Mouse (Mus musculus) testis, adult 2 months (tissue): ENCODE measurements around the gene Gpr176. TPM values are rescaled to one million over a fixed set of nuclear protein-coding genes. Genes with fewer than 3 reads are reported as not detected.

Experiments used
- H3K27ac ChIP-seq: fragments of 200-500 bp; 2 replicates; pipeline ENCODE4 v1.5.1; 2012; ENCODE audit warnings: low read depth, low read length; ENCODE audit not compliant: control insufficient read depth, insufficient read depth
- H3K27me3 ChIP-seq: fragments of 200-500 bp; 2 replicates; pipeline ENCODE4 v1.6.1; 2012; ENCODE audit warnings: mild to moderate bottlenecking, low read length, moderate library complexity; ENCODE audit not compliant: control insufficient read depth, insufficient read depth
- H3K36me3 ChIP-seq: fragments of 200-500 bp; 2 replicates; pipeline ENCODE4 v1.6.1; 2012; ENCODE audit warnings: mild to moderate bottlenecking, low read length; ENCODE audit not compliant: control insufficient read depth, insufficient read depth
- H3K4me1 ChIP-seq: fragments of 200-500 bp; 2 replicates; pipeline ENCODE4 v1.6.1; 2012; ENCODE audit warnings: low read length; ENCODE audit not compliant: control insufficient read depth, insufficient read depth
- H3K4me3 ChIP-seq: fragments of 200-500 bp; 2 replicates; pipeline ENCODE4 v1.5.1; 2012; ENCODE audit warnings: low read depth, mild to moderate bottlenecking, low read length, moderate library complexity, mixed read lengths; ENCODE audit not compliant: control insufficient read depth
- CTCF ChIP-seq: fragments of 200-500 bp; IDR thresholded peaks from 2 replicates; pipeline ENCODE4 v1.5.1; 2012; ENCODE audit warnings: low read depth, mild to moderate bottlenecking, inconsistent platforms, low read length, moderate library complexity; ENCODE audit not compliant: control insufficient read depth, insufficient read depth, insufficient replicate concordance
- POLR2A ChIP-seq: fragments of 200-500 bp; IDR thresholded peaks from 2 replicates; pipeline ENCODE4 v1.6.1; 2012; ENCODE audit warnings: low read depth, mild to moderate bottlenecking, inconsistent platforms, low read length, moderate library complexity; ENCODE audit not compliant: control insufficient read depth
- polyA plus RNA-seq: library from polyadenylated mRNA; depleted of rRNA; stranded (reverse); fragments of >200 nt; gene quantifications from 2 replicates; pipeline ENCODE4 v1.2.3, GENCODE M21; 2012

The Gpr176 gene
- polyA plus RNA-seq, 1 experiment, result 0.32 TPM

DNA sequence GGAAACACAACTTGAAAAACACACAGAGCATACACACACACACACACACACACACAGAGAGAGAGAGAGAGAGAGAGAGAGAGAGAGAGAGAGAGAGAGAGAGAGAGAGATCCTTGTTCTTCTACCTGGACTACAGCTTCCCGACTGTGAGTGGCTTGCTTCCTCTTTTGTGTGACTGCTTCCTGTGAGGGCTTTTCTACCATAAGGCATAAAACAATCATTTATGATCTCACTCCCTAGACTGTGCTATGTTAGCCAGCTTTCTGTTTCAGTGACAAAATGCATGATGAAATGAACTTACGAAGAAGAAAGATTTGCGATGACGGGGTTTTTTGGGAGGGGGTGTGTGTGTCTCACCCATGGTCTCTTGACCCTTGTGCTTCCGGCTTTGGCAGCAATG lies 113.5 kb downstream of the Gpr176 start:
- Histone ChIP-seq H3K27ac (no peak overlapping the region), H3K27me3 (no peaks in the 10 kb centered on the region), H3K4me1 (0 out of 2 replicates have a peak, but pooled peaks cover 4% of the 10 kb centered on the region), H3K4me3 (no peak overlapping the region), H3K36me3 (no peaks in the 10 kb centered on the region; the same call in 1 of the 2 replicates)
- TF ChIP-seq POLR2A (no peak), CTCF (no peak)

DNA sequence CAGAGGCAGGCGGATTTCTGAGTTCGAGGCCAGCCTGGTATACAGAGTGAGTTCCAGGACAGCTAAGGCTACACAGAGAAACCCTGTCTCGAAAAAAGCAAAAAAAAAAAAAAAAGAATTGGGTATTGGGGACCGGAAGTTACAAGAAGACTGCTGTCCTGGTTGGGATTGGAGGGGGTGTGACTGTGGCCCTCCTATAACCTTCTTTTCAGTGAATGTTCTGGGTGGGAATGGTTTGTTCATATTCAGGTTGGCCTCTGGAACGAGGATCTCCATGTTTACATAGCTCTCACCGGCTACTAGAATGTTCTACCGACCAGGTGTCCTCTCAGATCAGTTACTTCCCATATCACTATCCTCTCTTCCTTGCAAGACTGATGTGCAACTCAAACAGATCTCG lies 116.1 kb downstream of the Gpr176 start:
- Histone ChIP-seq H3K27ac (no peak overlapping the region), H3K27me3 (no peaks in the 10 kb centered on the region), H3K4me1 (peaks cover 2% of the 10 kb centered on the region; the same call in 1 of the 2 replicates), H3K4me3 (peak overlapping the region; percentile 95), H3K36me3 (no peaks in the 10 kb centered on the region; the same call in 1 of the 2 replicates)
- no peak for TF ChIP-seq CTCF
- TF ChIP-seq POLR2A, result no peak

DNA sequence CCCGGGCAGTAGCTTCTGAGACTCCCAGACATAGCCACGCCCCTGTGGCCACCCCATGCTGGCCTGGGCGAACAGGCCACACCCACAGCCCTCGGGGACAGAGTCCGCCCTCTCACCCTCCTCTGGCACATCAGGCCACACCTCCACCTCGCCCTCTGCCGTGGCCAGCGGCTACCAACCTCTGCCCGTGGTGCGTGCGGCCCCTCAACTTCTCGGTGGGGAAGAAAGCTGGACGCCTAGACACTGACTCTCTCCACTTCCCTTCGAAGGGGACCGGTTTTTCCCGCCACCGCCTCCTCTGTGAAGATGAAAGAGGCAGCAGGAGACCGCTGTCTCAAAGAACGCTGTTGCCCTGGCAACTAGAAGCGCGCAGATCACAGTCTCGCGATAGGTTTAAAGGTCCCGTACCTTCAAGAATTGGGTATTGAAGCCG lies 116.6 kb downstream of the Gpr176 start, which contains the start of gene Fsip1:
Gene Fsip1 (minus strand): TSS at position 346 of the 433 bp plus-strand sequence.
- peak within 1 kb of the TSS; percentile 81; the same call in 1 of the 2 replicates for H3K27ac ChIP-seq
- TF ChIP-seq CTCF (no peak), POLR2A (no peak)
- H3K4me1 ChIP-seq, result peaks cover 2% of the 10 kb centered on the region; the same call in 1 of the 2 replicates
- no peaks in the 10 kb centered on the region for H3K27me3 ChIP-seq
- no peaks in the 10 kb centered on the region; the same call in 1 of the 2 replicates for H3K36me3 ChIP-seq
- peak within 1 kb of the TSS; percentile 95 for H3K4me3 ChIP-seq

DNA sequence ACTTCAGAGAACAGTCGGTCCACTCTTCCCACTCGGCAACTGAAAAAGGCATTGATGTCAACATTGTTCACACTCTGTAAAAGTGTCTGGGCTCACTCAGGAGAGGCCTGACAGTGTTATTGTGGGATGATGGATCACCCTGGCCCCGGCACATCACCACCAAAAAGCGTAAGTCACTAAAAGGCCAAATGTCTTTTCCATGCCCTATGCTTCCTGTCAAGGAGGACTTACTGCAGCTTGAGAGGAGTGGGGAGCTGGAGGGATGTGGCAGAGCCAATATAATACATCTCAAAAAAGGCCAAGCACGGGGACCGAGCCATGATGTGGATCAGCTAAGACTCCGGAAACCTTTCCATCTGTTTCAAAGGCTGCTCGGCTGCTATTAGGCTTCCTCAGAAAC lies 118.7 kb downstream of the Gpr176 start:
- H3K36me3 ChIP-seq, result no peaks in the 10 kb centered on the region; the same call in 1 of the 2 replicates
- H3K4me3 ChIP-seq, result peak overlapping the region; percentile 16
- no peaks in the 10 kb centered on the region for H3K27me3 ChIP-seq
- H3K27ac ChIP-seq, result no peak overlapping the region
- peaks cover 2% of the 10 kb centered on the region; the same call in 1 of the 2 replicates for H3K4me1 ChIP-seq
- no peak for TF ChIP-seq POLR2A
- no peak for TF ChIP-seq CTCF

DNA sequence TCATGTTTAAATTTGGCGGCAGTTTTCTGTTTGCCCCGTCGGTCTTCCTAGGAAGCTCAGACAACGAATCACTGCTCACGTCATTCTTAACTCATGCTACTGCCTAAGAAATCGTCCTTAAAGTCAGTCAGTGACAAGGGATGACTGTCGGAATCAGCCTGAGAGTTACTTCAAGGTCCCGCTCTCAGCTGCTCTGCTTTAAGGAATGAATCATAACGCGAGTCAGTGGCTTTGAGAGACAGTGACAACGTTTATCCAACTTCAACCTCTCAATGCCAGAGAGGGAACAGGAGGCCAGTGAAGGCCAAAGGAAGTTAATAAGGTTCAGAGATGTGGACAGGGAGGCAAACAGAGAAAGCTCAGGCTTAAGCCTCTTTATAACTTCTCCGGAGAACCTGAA lies 124.3 kb downstream of the Gpr176 start:
- Histone ChIP-seq H3K4me1 (peaks cover 2% of the 10 kb centered on the region; the same call in 1 of the 2 replicates), H3K27ac (no peak overlapping the region), H3K36me3 (no peaks in the 10 kb centered on the region; the same call in 1 of the 2 replicates), H3K27me3 (no peaks in the 10 kb centered on the region), H3K4me3 (no peak overlapping the region)
- TF ChIP-seq CTCF, result no peak
- TF ChIP-seq POLR2A, result no peak

DNA sequence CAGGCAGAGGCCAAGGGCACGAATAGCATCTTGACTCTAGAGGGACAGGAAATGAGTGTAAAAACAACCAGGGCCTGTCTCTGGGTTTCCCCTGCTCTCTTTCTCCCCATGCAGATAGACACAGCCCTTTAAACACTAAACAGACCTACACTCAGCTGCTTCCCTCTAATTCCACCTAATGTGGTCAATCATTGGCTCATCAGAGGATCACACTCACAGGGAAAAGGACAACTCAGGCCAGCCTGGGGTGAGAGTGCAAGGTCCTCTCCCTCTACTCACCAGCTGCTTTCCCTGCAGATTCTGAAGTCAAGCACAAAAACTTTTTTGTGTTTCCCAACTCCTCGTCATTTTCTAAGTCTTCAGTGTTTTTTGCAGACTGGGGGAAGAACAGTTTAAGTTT lies 125.2 kb downstream of the Gpr176 start:
- Histone ChIP-seq H3K27ac (no peak overlapping the region), H3K36me3 (no peaks in the 10 kb centered on the region; the same call in 1 of the 2 replicates), H3K27me3 (no peaks in the 10 kb centered on the region), H3K4me3 (no peak overlapping the region), H3K4me1 (peaks cover 2% of the 10 kb centered on the region; the same call in 1 of the 2 replicates)
- TF ChIP-seq CTCF (no peak), POLR2A (no peak)

DNA sequence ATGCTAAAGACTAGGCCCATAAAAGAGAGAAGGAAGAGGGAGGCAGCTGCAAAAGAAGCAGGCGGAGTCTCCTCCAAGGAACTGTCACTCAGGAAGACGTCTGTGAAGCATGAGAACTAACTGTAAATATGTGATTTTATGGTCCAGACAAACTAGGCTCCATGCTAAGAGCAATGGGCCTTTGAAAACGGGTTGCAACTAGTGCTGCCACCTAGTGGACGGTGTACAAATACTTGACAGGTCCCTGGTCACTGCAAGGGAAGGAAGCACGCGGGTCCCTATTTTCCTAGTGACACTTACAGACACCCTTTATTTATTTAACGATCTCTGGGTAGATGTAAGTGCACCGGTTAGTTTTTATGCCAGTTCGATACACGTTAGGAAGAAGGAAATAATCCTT lies 127.3 kb downstream of the Gpr176 start:
- Histone ChIP-seq H3K4me3 (no peak overlapping the region), H3K4me1 (peaks cover 2% of the 10 kb centered on the region; the same call in 1 of the 2 replicates), H3K36me3 (no peaks in the 10 kb centered on the region), H3K27me3 (no peaks in the 10 kb centered on the region), H3K27ac (no peak overlapping the region)
- TF ChIP-seq CTCF, result peak; percentile 62; the same call in 1 of the 2 replicates
- TF ChIP-seq POLR2A, result no peak

DNA sequence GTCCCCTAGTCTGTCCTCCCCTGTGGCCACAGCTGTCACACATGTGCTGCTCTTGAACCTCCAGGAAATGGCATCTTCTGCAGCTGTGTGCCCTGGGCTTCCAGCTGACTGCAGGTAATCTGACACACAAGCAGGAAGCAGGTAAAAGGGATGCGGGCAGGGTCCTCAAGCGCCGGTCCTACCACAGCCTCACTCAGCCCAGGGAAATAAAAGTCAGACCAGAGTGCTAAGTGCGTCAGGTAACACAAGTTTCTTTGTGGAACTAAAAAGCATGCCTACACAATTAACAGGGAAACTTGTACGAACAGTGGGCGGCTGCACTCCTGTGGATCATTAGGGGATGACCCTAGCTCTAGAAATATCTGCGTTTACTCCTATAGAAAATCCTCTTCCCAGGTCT lies 137.0 kb downstream of the Gpr176 start:
- TF ChIP-seq CTCF (no peak), POLR2A (no peak)
- H3K4me1 ChIP-seq, result no peaks in the 10 kb centered on the region
- no peaks in the 10 kb centered on the region for H3K27me3 ChIP-seq
- no peak overlapping the region for H3K4me3 ChIP-seq
- no peak overlapping the region for H3K27ac ChIP-seq
- no peaks in the 10 kb centered on the region for H3K36me3 ChIP-seq
